Mouse (Mus musculus) CH12.LX (cell line): Measurements from ENCODE around the gene Nfu1. TPM values are rescaled to one million over a fixed set of nuclear protein-coding genes. Genes with fewer than 3 reads are reported as not detected.

Experiments
- DNase-seq: peaks from one replicate; pipeline ENCODE4 v3.0.0-alpha.2; 2013; ENCODE audit errors: extremely low read depth
- H3K27ac ChIP-seq: 2 replicates; pipeline ENCODE4 v1.5.1; 2012; ENCODE audit warnings: low read depth, mild to moderate bottlenecking, control low read depth, moderate library complexity; ENCODE audit not compliant: insufficient read depth
- H3K27me3 ChIP-seq: replicated peaks from 2 replicates; pipeline ENCODE3; 2012; ENCODE audit warnings: inconsistent platforms
- H3K36me3 ChIP-seq, 2 experiments: replicated peaks in 1 of 2; 2 replicates each; pipeline versions ENCODE3 to v1.6.1; 2012; ENCODE audit warnings: inconsistent platforms in 1 of 2, low read length in 1 of 2, mild to moderate bottlenecking in 1 of 2, mixed read lengths in 1 of 2, moderate library complexity in 1 of 2; ENCODE audit not compliant: control insufficient read depth in 1 of 2, insufficient read depth in 1 of 2
- H3K4me1 ChIP-seq, 2 experiments: 2 replicates each; pipeline ENCODE4 v1.6.1; 2012; ENCODE audit warnings: inconsistent platforms in 1 of 2, moderate library complexity in 1 of 2; ENCODE audit not compliant: insufficient read depth in 2 of 2, control insufficient read depth in 1 of 2
- H3K4me2 ChIP-seq: 2 replicates; pipeline ENCODE4 v1.6.1; 2012; ENCODE audit warnings: low read depth, mild to moderate bottlenecking, control low read depth; ENCODE audit not compliant: poor library complexity, insufficient read depth, severe bottlenecking
- H3K4me3 ChIP-seq, 3 experiments: fragments of 150-350 bp in 1 of 3; sonication (generic) in 1 of 3; replicated peaks in 1 of 3; 2 replicates each; pipeline versions ENCODE3 to v1.5.1; 2011 to 2012; ENCODE audit warnings: low read depth in 2 of 3, low read length in 2 of 3, mild to moderate bottlenecking in 2 of 3, moderate library complexity in 2 of 3, control low read depth in 1 of 3, improper control_type of control experiment in 1 of 3, inconsistent platforms in 1 of 3, mixed read lengths in 1 of 3; ENCODE audit not compliant: poor library complexity in 1 of 3
- H3K79me2 ChIP-seq: replicated peaks from 2 replicates; pipeline ENCODE4 v1.6.1; 2012; ENCODE audit warnings: mild to moderate bottlenecking, moderate library complexity; ENCODE audit not compliant: control insufficient read depth, poor library complexity, insufficient read depth, severe bottlenecking; ENCODE audit errors: extremely low read depth
- H3K9ac ChIP-seq: 2 replicates; pipeline ENCODE4 v1.6.1; 2012; ENCODE audit warnings: low read depth, mild to moderate bottlenecking, control low read depth, moderate library complexity; ENCODE audit not compliant: insufficient read depth
- H3K9me3 ChIP-seq: replicated peaks from 2 replicates; pipeline ENCODE3; 2012; ENCODE audit warnings: low read length, inconsistent platforms, mixed read lengths
- CHD1 ChIP-seq: IDR thresholded peaks from 2 replicates; pipeline ENCODE4 v1.6.1; 2012; ENCODE audit warnings: low read depth, low read length, improper control_type of control experiment, inconsistent platforms
- CHD2 ChIP-seq: IDR thresholded peaks from 2 replicates; pipeline ENCODE4 v1.6.1; 2011; ENCODE audit warnings: low read length, improper control_type of control experiment
- E2F4 ChIP-seq: IDR thresholded peaks from 2 replicates; pipeline ENCODE4 v1.6.1; 2011; ENCODE audit warnings: low read depth, low read length, improper control_type of control experiment; ENCODE audit not compliant: insufficient replicate concordance
- EP300 ChIP-seq: IDR thresholded peaks from 2 replicates; pipeline ENCODE4 v1.6.1; 2011; ENCODE audit warnings: low read length, improper control_type of control experiment
- ETS1 ChIP-seq: conservative IDR thresholded peaks from 2 replicates; pipeline ENCODE4 v1.6.1; 2012; ENCODE audit warnings: low read depth, mild to moderate bottlenecking, inconsistent platforms, low read length, improper control_type of control experiment, moderate library complexity
- HCFC1 ChIP-seq: IDR thresholded peaks from 2 replicates; pipeline ENCODE4 v1.6.1; 2012; ENCODE audit warnings: low read depth, mild to moderate bottlenecking, inconsistent platforms, low read length, improper control_type of control experiment
- IRF4 ChIP-seq: IDR thresholded peaks from 2 replicates; pipeline ENCODE4 v1.6.1; 2014; ENCODE audit warnings: low read depth, mild to moderate bottlenecking, inconsistent platforms, low read length, improper control_type of control experiment
- JUND ChIP-seq: conservative IDR thresholded peaks from 2 replicates; pipeline ENCODE4 v1.6.1; 2011; ENCODE audit warnings: low read depth, low read length, improper control_type of control experiment
- MAFK ChIP-seq: IDR thresholded peaks from 2 replicates; pipeline ENCODE4 v1.6.1; 2011; ENCODE audit warnings: low read length, improper control_type of control experiment; ENCODE audit not compliant: insufficient replicate concordance
- MAX ChIP-seq: IDR thresholded peaks from 2 replicates; pipeline ENCODE4 v1.6.1; 2011; ENCODE audit warnings: low read length, improper control_type of control experiment
- MAZ ChIP-seq: IDR thresholded peaks from 2 replicates; pipeline ENCODE4 v1.6.1; 2012; ENCODE audit warnings: low read depth, mild to moderate bottlenecking, inconsistent platforms, low read length, improper control_type of control experiment, moderate library complexity
- NRF1 ChIP-seq: IDR thresholded peaks from 2 replicates; pipeline ENCODE4 v1.6.1; 2014; ENCODE audit warnings: low read depth, mild to moderate bottlenecking, inconsistent platforms, low read length, improper control_type of control experiment, moderate library complexity
- POLR2A ChIP-seq: IDR thresholded peaks from 2 replicates; pipeline ENCODE4 v1.6.1; 2011; ENCODE audit warnings: low read depth, mild to moderate bottlenecking, improper control_type of control experiment, low read length
- SIN3A ChIP-seq: IDR thresholded peaks from 2 replicates; pipeline ENCODE4 v1.6.1; 2012; ENCODE audit warnings: low read length, improper control_type of control experiment, inconsistent platforms
- TCF12 ChIP-seq: IDR thresholded peaks from 2 replicates; pipeline ENCODE4 v1.6.1; 2014; ENCODE audit warnings: low read depth, mild to moderate bottlenecking, inconsistent platforms, low read length, improper control_type of control experiment
- ZKSCAN1 ChIP-seq: IDR thresholded peaks from 2 replicates; pipeline ENCODE4 v1.6.1; 2012; ENCODE audit warnings: low read depth, inconsistent platforms, low read length, improper control_type of control experiment, borderline replicate concordance
- ZMIZ1 ChIP-seq: IDR thresholded peaks from 2 replicates; pipeline ENCODE4 v1.6.1; 2012; ENCODE audit warnings: low read depth, mild to moderate bottlenecking, inconsistent platforms, low read length, improper control_type of control experiment
- dilution Hi-C: fragments of 300-500 bp; cut with MboI; formaldehyde crosslinking; loops from 2 replicates; pipeline ENCODE4 v1.14.3; 2020; ENCODE audit warnings: low sequenced_read_pairs; ENCODE audit not compliant: extremely low pct_unique_long_range_greater_than_20kb, extremely low pct_ligation_motif_present
- in situ Hi-C: fragments of 300-500 bp; cut with MboI; formaldehyde crosslinking; loops from 3 replicates; pipeline ENCODE4 v1.14.3; 2019; ENCODE audit warnings: low sequenced_read_pairs, low pct_ligation_motif_present, low pct_unique_long_range_greater_than_20kb, mixed read lengths
- polyA plus RNA-seq: library from polyadenylated mRNA; unstranded; fragments of >175 nt; gene quantifications from 2 replicates; pipeline ENCODE4 v1.2.1, GENCODE M21; 2012; ENCODE audit warnings: low read depth; ENCODE audit not compliant: insufficient read length
- total RNA-seq, 2 experiments: library from RNA; depleted of rRNA; stranded (reverse); fragments of 300-350 nt in 1 of 2; fragments of >200 nt in 1 of 2; gene quantifications; 2 replicates each; pipeline ENCODE4 v1.2.3; 2012 to 2014

The Nfu1 gene
- total and polyA plus RNA-seq, 3 experiments, result 109 to 195 (median 133) TPM

DNA sequence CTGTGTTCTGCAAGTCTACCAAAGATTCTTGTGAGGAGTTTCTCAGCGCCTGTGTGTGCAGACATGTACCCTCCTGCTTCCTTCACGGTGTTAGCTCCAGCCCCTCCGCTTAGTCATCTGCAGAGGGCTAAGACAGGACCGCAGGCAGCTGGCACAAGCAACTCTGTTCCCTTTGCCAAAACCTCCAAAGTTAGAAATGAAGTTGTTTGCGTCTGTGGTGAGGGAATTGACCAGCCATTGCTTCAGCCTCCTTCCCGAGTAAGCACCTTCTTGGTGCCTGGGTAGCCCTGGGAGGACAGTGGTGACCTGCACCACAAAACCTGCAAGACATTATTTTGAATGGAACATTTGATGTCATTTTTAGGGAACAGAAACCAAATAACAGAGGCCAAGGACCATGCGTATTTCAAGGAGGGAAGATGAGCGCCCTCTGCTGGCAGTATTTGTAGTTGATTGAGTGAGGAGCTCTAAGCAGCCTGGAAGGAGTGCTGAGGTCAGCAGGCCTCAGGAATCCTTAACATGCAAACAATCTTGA lies 6.4 kb upstream of the Nfu1 start (continued):
- no peak for TF ChIP-seq E2F4
- TF ChIP-seq SIN3A, result peak; percentile 91
- TF ChIP-seq CHD2, result peak; percentile 59; the same call in 1 of the 2 replicates
- no peak for TF ChIP-seq CHD1
- TF ChIP-seq ETS1, result peak; percentile 89

DNA sequence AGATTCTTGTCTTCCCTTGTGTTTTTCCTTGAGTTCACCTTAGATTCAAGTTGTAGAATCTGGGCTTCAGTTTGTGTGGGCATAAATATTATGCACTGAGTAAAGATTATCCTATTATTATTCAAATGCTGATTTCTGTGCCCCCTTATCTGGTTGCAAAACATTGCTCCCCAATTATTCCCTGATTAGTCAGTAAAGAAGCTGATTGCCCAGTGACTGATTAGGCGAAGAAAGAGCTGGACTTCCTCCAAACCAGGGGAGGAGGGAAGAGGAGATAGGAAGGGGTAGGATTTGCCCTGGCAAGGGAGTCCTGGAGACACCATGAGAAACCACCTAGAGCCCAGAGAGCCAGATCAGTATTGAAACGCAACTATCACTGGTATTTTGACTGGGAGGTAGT lies 4.9 kb upstream of the Nfu1 start:
- H3K27me3 ChIP-seq, result no peaks in the 10 kb centered on the region
- no peak overlapping the region for H3K4me2 ChIP-seq
- no peak overlapping the region for H3K27ac ChIP-seq
- no peaks in the 10 kb centered on the region for H3K79me2 ChIP-seq
- TF ChIP-seq POLR2A (no peak), MAZ (no peak), MAX (no peak), NRF1 (no peak), IRF4 (no peak), EP300 (no peak)
- TF ChIP-seq, all 38 proteins: peak for 0
- Histone ChIP-seq H3K9me3 (no peaks in the 10 kb centered on the region), H3K9ac (no peak overlapping the region), H3K36me3 (peaks cover 0 to 6% of the 10 kb centered on the region in 2 experiments), H3K4me3 (no peak overlapping the region), H3K4me1 (peaks cover 10 to 34% of the 10 kb centered on the region in 2 experiments)
- dilution Hi-C loops (no loop called here), in situ Hi-C loops (loop anchor here (10.0 kb wide), 1 partner anchor 189 kb away; no protein-coding TSS in a partner anchor)
- no peak for DNase-seq

DNA sequence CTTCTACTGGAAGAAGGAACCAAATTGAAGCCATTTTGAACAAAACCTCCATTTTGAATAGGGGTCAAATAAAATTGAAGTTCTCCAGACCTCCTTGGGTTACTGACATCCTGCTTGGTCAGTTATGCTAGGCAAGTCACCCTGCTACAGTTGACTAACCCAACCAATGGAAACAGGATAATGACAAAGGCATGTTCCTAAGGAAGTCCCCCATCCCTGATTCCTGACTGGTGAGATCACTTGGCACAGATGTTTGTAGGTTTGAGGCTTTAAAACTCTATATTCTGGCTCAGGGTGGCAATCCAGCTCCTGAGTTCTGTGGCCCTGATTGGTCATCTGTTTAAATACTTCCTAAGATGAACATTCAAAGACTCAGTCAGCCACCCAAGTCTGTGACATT lies 3.5 kb upstream of the Nfu1 start:
- Histone ChIP-seq H3K79me2 (peaks cover under 1% of the 10 kb centered on the region; the same call in 1 of the 2 replicates), H3K4me2 (no peak overlapping the region), H3K9me3 (no peaks in the 10 kb centered on the region), H3K9ac (no peak overlapping the region), H3K4me3 (no peak overlapping the region), H3K27me3 (no peaks in the 10 kb centered on the region), H3K27ac (no peak overlapping the region), H3K36me3 (peaks cover 0 to 3% of the 10 kb centered on the region in 2 experiments), H3K4me1 (peaks cover 12 to 39% of the 10 kb centered on the region in 2 experiments)
- dilution Hi-C loops (no loop called here), in situ Hi-C loops (loop anchor here (10.0 kb wide), 1 partner anchor 191 kb away; no protein-coding TSS in a partner anchor)
- TF ChIP-seq JUND, result no peak
- TF ChIP-seq CHD1, result no peak
- no peak for TF ChIP-seq ZKSCAN1
- no peak for TF ChIP-seq TCF12
- TF ChIP-seq ZMIZ1, result no peak
- no peak for TF ChIP-seq SIN3A
- TF ChIP-seq E2F4, result no peak
- no peak for TF ChIP-seq MAFK
- TF ChIP-seq HCFC1, result no peak
- no peak for DNase-seq
